Mouse (Mus musculus): ENCODE measurements around the gene Auts2.

DNA sequence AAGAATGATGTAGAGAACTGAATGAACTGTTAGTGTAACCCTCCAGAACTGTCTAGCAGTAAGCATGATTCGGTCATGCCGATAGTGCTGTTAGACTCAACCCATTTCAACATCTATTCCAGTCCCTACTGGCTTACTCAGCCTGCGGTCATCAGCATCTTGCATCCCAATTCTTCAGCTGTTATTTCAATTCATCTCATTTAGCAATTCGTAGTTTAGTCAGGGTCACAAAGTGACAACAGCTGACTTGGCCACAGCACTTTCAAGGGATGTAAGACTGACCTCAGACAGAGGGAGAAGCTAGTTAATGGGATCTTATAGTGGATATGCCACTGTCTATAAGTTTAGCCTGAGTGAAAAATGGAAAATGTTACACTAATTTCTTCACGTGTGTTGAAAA, 936.4 kb downstream of the Auts2 start:
- TF ChIP-seq CTCF (IDR thresholded peaks at IDR 0.05) (no peak), POLR2A (IDR thresholded peaks at IDR 0.05; ENCODE audit: insufficient read depth, low read depth, low read length) (no peak)

Data from heart, adult 2 months (tissue).